8 mouse cellular contexts compared by ENCODE assay signal in the genomic region with DNA sequence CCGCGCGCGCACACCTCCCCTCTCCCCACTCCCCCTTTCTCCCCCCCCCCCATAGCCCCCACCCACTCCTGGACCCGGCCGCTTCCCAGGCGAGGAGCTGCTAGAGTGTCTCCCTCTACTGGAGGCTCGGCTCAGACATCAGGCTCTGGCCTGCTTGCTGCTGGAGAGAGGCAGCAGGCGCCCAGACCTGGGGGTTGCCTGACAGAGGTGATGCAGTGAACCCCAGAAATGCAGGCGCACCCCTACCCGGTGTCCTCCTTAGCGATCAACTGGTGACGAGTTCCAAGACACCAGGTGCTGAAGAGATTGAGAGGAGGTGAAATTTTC. TPM values are rescaled to one million over a fixed set of nuclear protein-coding genes. Genes with fewer than 3 reads are reported as not detected.
DNase-seq lines count a peak whose midpoint lies in the region; ATAC-seq and TF ChIP-seq lines count a peak whose summit lies in the region.

Pknox2 (minus strand) TSS at position 49 of the 327 bp plus-strand sequence.

- TF ChIP-seq CTCF in intestine, postnatal 0 days (IDR thresholded peaks at IDR 0.05; ENCODE audit: low read depth) = peak; percentile 78

- peak within 1 kb of the TSS; percentile 70 for H3K4me3 ChIP-seq in intestine, postnatal 0 days (ENCODE audit: low read depth, low read length)
- H3K4me3 ChIP-seq in limb, embryonic 10.5 days = peak within 1 kb of the TSS; percentile 63
- peak within 1 kb of the TSS; percentile 67 for H3K4me3 ChIP-seq in midbrain, embryonic 11.5 days (ENCODE audit: low read depth, low read length)
- H3K4me3 ChIP-seq in stomach, embryonic 16.5 days (replicated peaks; ENCODE audit: low read length) = peak within 1 kb of the TSS; percentile 73

- H3K4me1 ChIP-seq in intestine, postnatal 0 days (replicated peaks; ENCODE audit: control insufficient read depth, insufficient read depth, low read length) = no peaks in the 10 kb centered on the region
- H3K4me1 ChIP-seq in limb, embryonic 10.5 days = peaks cover 51% of the 10 kb centered on the region
- H3K4me1 ChIP-seq in midbrain, embryonic 11.5 days (ENCODE audit: control insufficient read depth, insufficient read depth, low read length) = peaks cover 25% of the 10 kb centered on the region
- 0 out of 2 replicates have a peak, but pooled peaks cover 4% of the 10 kb centered on the region for H3K4me1 ChIP-seq in stomach, embryonic 16.5 days (ENCODE audit: control insufficient read depth, insufficient read depth, low read length)

- peaks cover 26% of the 10 kb centered on the region for H3K27me3 ChIP-seq in intestine, postnatal 0 days (replicated peaks; ENCODE audit: control insufficient read depth, insufficient read depth, low read length)
- peaks cover 86% of the 10 kb centered on the region for H3K27me3 ChIP-seq in limb, embryonic 10.5 days (ENCODE audit: low read depth, poor library complexity, severe bottlenecking)
- H3K27me3 ChIP-seq in midbrain, embryonic 11.5 days (ENCODE audit: control insufficient read depth, insufficient read depth, low read length) = no peaks in the 10 kb centered on the region
- 0 out of 2 replicates have a peak, but pooled peaks cover 2% of the 10 kb centered on the region for H3K27me3 ChIP-seq in stomach, embryonic 16.5 days (ENCODE audit: control insufficient read depth, insufficient read depth, low read length)

- peak within 1 kb of the TSS; percentile 70 for H3K9ac ChIP-seq in intestine, postnatal 0 days (ENCODE audit: low read depth, low read length)
- H3K9ac ChIP-seq in midbrain, embryonic 11.5 days (ENCODE audit: low read length) = peak within 1 kb of the TSS; percentile 99
- H3K9ac ChIP-seq in stomach, embryonic 16.5 days (ENCODE audit: low read length) = peak within 1 kb of the TSS; percentile 88

- DNase-seq in embryo, embryonic 10 days (ENCODE audit: low spot score) = peak; percentile 93
- DNase-seq in embryo, embryonic 9.5 days (ENCODE audit: extremely low spot score) = no peak
- DNase-seq in embryo, embryonic 11.5 days (ENCODE audit: low read depth, low spot score) = peak; percentile 83
- DNase-seq in heart, adult 11 months = peak; percentile 98
- peak; percentile 88 for DNase-seq in limb, embryonic 10.5 days (ENCODE audit: low spot score)
- peak; percentile 94 for DNase-seq in midbrain, embryonic 11.5 days (ENCODE audit: low spot score, missing footprints)

- 3% methylated on average over 9 of the region's 13 CpGs for WGBS in intestine, postnatal 0 days
- under 1% methylated on average over 8 of the region's 13 CpGs for WGBS in limb, embryonic 10.5 days
- under 1% methylated on average over 9 of the region's 13 CpGs for WGBS in midbrain, embryonic 11.5 days
- WGBS in stomach, embryonic 16.5 days = under 1% methylated on average over 9 of the region's 13 CpGs

- no peaks in the 10 kb centered on the region for H3K9me3 ChIP-seq in intestine, postnatal 0 days (ENCODE audit: control insufficient read depth)
- no peaks in the 10 kb centered on the region for H3K9me3 ChIP-seq in limb, embryonic 10.5 days (replicated peaks)
- no peaks in the 10 kb centered on the region for H3K9me3 ChIP-seq in midbrain, embryonic 11.5 days (ENCODE audit: control insufficient read depth, low read length)
- no peaks in the 10 kb centered on the region for H3K9me3 ChIP-seq in stomach, embryonic 16.5 days (replicated peaks; ENCODE audit: control insufficient read depth, low read length)

- peak within 1 kb of the TSS; percentile 88 for H3K27ac ChIP-seq in intestine, postnatal 0 days (ENCODE audit: low read depth, low read length)
- peak within 1 kb of the TSS; percentile 85 for H3K27ac ChIP-seq in limb, embryonic 10.5 days
- peak within 1 kb of the TSS; percentile 95 for H3K27ac ChIP-seq in midbrain, embryonic 11.5 days (ENCODE audit: low read depth, low read length)
- peak within 1 kb of the TSS; percentile 97 for H3K27ac ChIP-seq in stomach, embryonic 16.5 days (ENCODE audit: low read length)

- peak; percentile 73 for ATAC-seq in intestine, postnatal 0 days
- peak; percentile 84 for ATAC-seq in midbrain, embryonic 11.5 days (ENCODE audit: low FRiP score)
- peak; percentile 83 for ATAC-seq in stomach, embryonic 16.5 days (ENCODE audit: insufficient read depth, low FRiP score)

- H3K4me2 ChIP-seq in intestine, postnatal 0 days (replicated peaks; ENCODE audit: low read depth) = peak within 1 kb of the TSS; percentile 98
- H3K4me2 ChIP-seq in midbrain, embryonic 11.5 days = peak within 1 kb of the TSS; percentile 94
- H3K4me2 ChIP-seq in stomach, embryonic 16.5 days (ENCODE audit: low read depth, low read length) = peak within 1 kb of the TSS; percentile 83

- no peaks in the 10 kb centered on the region for H3K36me3 ChIP-seq in intestine, postnatal 0 days (ENCODE audit: control insufficient read depth, insufficient read depth)
- H3K36me3 ChIP-seq in limb, embryonic 10.5 days = no peaks in the 10 kb centered on the region
- no peaks in the 10 kb centered on the region for H3K36me3 ChIP-seq in midbrain, embryonic 11.5 days (ENCODE audit: control insufficient read depth, insufficient read depth, low read length)
- H3K36me3 ChIP-seq in stomach, embryonic 16.5 days (ENCODE audit: control insufficient read depth, insufficient read depth, low read length) = no peaks in the 10 kb centered on the region

RNA-seq across cellular contexts. Expression of gene Pknox2, which starts in this region (rescaled TPM):
- polyA plus RNA-seq in intestine, postnatal 0 days (2015; fragmentation: Nextera tagmentation; extraction: Ambion mirVana) = 2.4 and 2.8 TPM in 2 replicates
- 6.2 and 11.7 TPM in 2 replicates for polyA plus RNA-seq in limb, embryonic 10.5 days (2016; fragmentation: Nextera tagmentation; extraction: Ambion mirVana)
- 20.2 and 20.3 TPM in 2 replicates for polyA plus RNA-seq in midbrain, embryonic 11.5 days (2014; fragmentation: Nextera tagmentation; extraction: Ambion mirVana)
- polyA plus RNA-seq in stomach, embryonic 16.5 days (2015; fragmentation: Nextera tagmentation; extraction: Ambion mirVana) = 10.2 and 10.5 TPM in 2 replicates
